Mouse (Mus musculus) liver, embryonic 14.5 days (tissue): ENCODE measurements around the gene St7l.

ENCODE experiments used
- CTCF ChIP-seq: IDR thresholded peaks from 2 replicates; pipeline ENCODE4 v1.5.1; 2016; ENCODE audit warnings: antibody characterized with exemption, low read depth, control low read depth
- EP300 ChIP-seq: IDR thresholded peaks from 2 replicates; pipeline ENCODE4 v1.6.1; 2016; ENCODE audit warnings: antibody characterized with exemption, low read depth

DNA sequence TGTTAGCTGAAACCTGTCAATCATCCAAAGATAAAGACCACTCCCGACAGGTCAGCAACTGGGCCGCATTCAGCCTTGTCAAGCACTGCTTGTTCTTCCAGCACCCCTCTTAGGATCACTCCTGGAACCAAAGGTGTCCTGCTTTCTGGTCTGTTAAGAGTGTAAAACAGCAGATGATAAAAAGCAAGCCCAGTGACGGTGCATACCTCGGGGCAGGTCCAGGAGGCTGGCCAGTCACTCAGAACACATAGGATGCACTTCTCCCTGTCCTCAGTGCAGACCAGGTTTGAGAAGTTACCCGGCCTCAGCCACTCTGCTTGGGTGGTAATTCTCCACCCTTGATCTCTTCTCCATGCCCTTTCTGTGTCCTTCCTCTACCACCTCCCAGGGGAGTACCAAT, 78.9 kb downstream of the St7l start:
- TF ChIP-seq EP300 (no peak), CTCF (no peak)
